In genomic region chr8:123224278-123225266, GRCm38 (mm10) we compare ENCODE assay signal across 8 mouse cellular contexts. TPM values are rescaled to one million over a fixed set of nuclear protein-coding genes. Genes with fewer than 3 reads are reported as not detected.
A peak's percentile ranks its signal among the peaks of the same experiment; 100 is the strongest.
DNase-seq lines count a peak whose midpoint lies in the region; ATAC-seq lines count a peak whose summit lies in the region.

Gene Cdk10 (plus strand): TSS chr8:123224842.

- peak within 1 kb of the TSS; percentile 82 for H3K9ac ChIP-seq in forebrain, embryonic 11.5 days (ENCODE audit: low read length)
- H3K9ac ChIP-seq in heart, embryonic 16.5 days (ENCODE audit: low read length) = peak within 1 kb of the TSS; percentile 97
- H3K9ac ChIP-seq in liver, embryonic 15.5 days = peak within 1 kb of the TSS; percentile 73
- H3K9ac ChIP-seq in neural tube, embryonic 12.5 days = peak within 1 kb of the TSS; percentile 78

- peak within 1 kb of the TSS; percentile 69 for H3K4me3 ChIP-seq in forebrain, embryonic 11.5 days (ENCODE audit: low read depth, low read length)
- peak within 1 kb of the TSS; percentile 88 for H3K4me3 ChIP-seq in heart, embryonic 16.5 days (ENCODE audit: low read length)
- peak within 1 kb of the TSS; percentile 69 for H3K4me3 ChIP-seq in liver, embryonic 15.5 days (replicated peaks)
- H3K4me3 ChIP-seq in neural tube, embryonic 12.5 days = peak within 1 kb of the TSS; percentile 59

- H3K4me1 ChIP-seq in forebrain, embryonic 11.5 days (replicated peaks; ENCODE audit: control insufficient read depth, insufficient read depth, low read length) = peaks cover 9% of the 10 kb centered on the region; the same call in 1 of the 2 replicates
- peaks cover 11% of the 10 kb centered on the region for H3K4me1 ChIP-seq in heart, embryonic 16.5 days (ENCODE audit: control insufficient read depth, insufficient read depth, low read length)
- peaks cover 18% of the 10 kb centered on the region for H3K4me1 ChIP-seq in liver, embryonic 15.5 days (replicated peaks)
- H3K4me1 ChIP-seq in neural tube, embryonic 12.5 days = peaks cover 14% of the 10 kb centered on the region

- WGBS in forebrain, embryonic 11.5 days = 4% methylated on average over 59 of the region's 59 CpGs
- WGBS in heart, embryonic 16.5 days = 3% methylated on average over 59 of the region's 59 CpGs
- 2% methylated on average over 59 of the region's 59 CpGs for WGBS in liver, embryonic 15.5 days (ENCODE audit: insufficient replicate concordance)
- 3% methylated on average over 59 of the region's 59 CpGs for WGBS in neural tube, embryonic 12.5 days

- ATAC-seq in forebrain, embryonic 11.5 days (replicated peaks; ENCODE audit: low FRiP score) = peak; percentile 90
- ATAC-seq in heart, embryonic 16.5 days (replicated peaks; ENCODE audit: extremely low read depth, insufficient read depth, low FRiP score) = peak; percentile 86
- peak; percentile 88 for ATAC-seq in liver, embryonic 15.5 days (ENCODE audit: insufficient read depth)
- peak; percentile 84 for ATAC-seq in neural tube, embryonic 12.5 days (ENCODE audit: low FRiP score, low read depth)

- peak; percentile 83 to 88 for DNase-seq in CD8-positive naive resting alpha-beta T cell, adult 2 months (ENCODE audit: low read depth in 2 of 2, low spot score in 2 of 2)
- DNase-seq in c-Kit-positive CD71-negative TER-119-negative erythroid progenitor cells, embryonic 14.5 days (ENCODE audit: low read depth) = peak; percentile 92
- peak; percentile 94 for DNase-seq in forebrain, embryonic 11.5 days (ENCODE audit: low spot score)
- peak; percentile 95 to 98 for DNase-seq in kidney, postnatal 36 days
- DNase-seq in telencephalon, adult 2 months (ENCODE audit: low read depth, low spot score) = peak; percentile 90

- no peaks in the 10 kb centered on the region for H3K27me3 ChIP-seq in forebrain, embryonic 11.5 days (ENCODE audit: control insufficient read depth, insufficient read depth, low read length)
- H3K27me3 ChIP-seq in heart, embryonic 16.5 days (ENCODE audit: control insufficient read depth, insufficient read depth, low read length) = no peaks in the 10 kb centered on the region
- no peaks in the 10 kb centered on the region for H3K27me3 ChIP-seq in liver, embryonic 15.5 days
- no peaks in the 10 kb centered on the region for H3K27me3 ChIP-seq in neural tube, embryonic 12.5 days (replicated peaks)

- H3K36me3 ChIP-seq in forebrain, embryonic 11.5 days (ENCODE audit: control insufficient read depth, insufficient read depth, low read length) = peaks cover 2% of the 10 kb centered on the region; the same call in 1 of the 2 replicates
- no peaks in the 10 kb centered on the region; the same call in 1 of the 2 replicates for H3K36me3 ChIP-seq in heart, embryonic 16.5 days (ENCODE audit: control insufficient read depth, insufficient read depth)
- 0 out of 2 replicates have a peak, but pooled peaks cover 8% of the 10 kb centered on the region for H3K36me3 ChIP-seq in liver, embryonic 15.5 days (replicated peaks)
- H3K36me3 ChIP-seq in neural tube, embryonic 12.5 days = peaks cover 29% of the 10 kb centered on the region

- peak within 1 kb of the TSS; percentile 77 for H3K4me2 ChIP-seq in forebrain, embryonic 11.5 days (ENCODE audit: low read depth, low read length, severe bottlenecking)
- H3K4me2 ChIP-seq in heart, embryonic 16.5 days (ENCODE audit: low read depth, low read length) = peak within 1 kb of the TSS; percentile 98
- H3K4me2 ChIP-seq in liver, embryonic 15.5 days = peak within 1 kb of the TSS; percentile 93
- peak within 1 kb of the TSS; percentile 96 for H3K4me2 ChIP-seq in neural tube, embryonic 12.5 days (replicated peaks)

- no peaks in the 10 kb centered on the region for H3K9me3 ChIP-seq in forebrain, embryonic 11.5 days (ENCODE audit: control insufficient read depth, low read length)
- no peaks in the 10 kb centered on the region for H3K9me3 ChIP-seq in heart, embryonic 16.5 days (replicated peaks; ENCODE audit: control insufficient read depth, low read length)
- H3K9me3 ChIP-seq in liver, embryonic 15.5 days (replicated peaks) = no peaks in the 10 kb centered on the region
- H3K9me3 ChIP-seq in neural tube, embryonic 12.5 days = no peaks in the 10 kb centered on the region

- H3K27ac ChIP-seq in forebrain, embryonic 11.5 days (ENCODE audit: low read depth, low read length) = peak within 1 kb of the TSS; percentile 47; the same call in 1 of the 2 replicates
- H3K27ac ChIP-seq in heart, embryonic 16.5 days (ENCODE audit: low read length) = peak within 1 kb of the TSS; percentile 85
- H3K27ac ChIP-seq in liver, embryonic 15.5 days (replicated peaks) = peak within 1 kb of the TSS; percentile 84
- peak within 1 kb of the TSS; percentile 59; the same call in 1 of the 2 replicates for H3K27ac ChIP-seq in neural tube, embryonic 12.5 days

RNA-seq across cellular contexts. Expression of gene Cdk10, which starts in this region (rescaled TPM):
- polyA plus RNA-seq in forebrain, embryonic 11.5 days (2014; fragmentation: Nextera tagmentation; extraction: Ambion mirVana) = 36.0 and 36.6 TPM in 2 replicates
- 19.1 and 19.5 TPM in 2 replicates for polyA plus RNA-seq in heart, embryonic 16.5 days (2015; fragmentation: Nextera tagmentation; extraction: Ambion mirVana)
- 8.9 and 9.0 TPM in 2 replicates for polyA plus RNA-seq in liver, embryonic 15.5 days (2015; fragmentation: Nextera tagmentation; extraction: Ambion mirVana)
- 35.6 and 36.1 TPM in 2 replicates for polyA plus RNA-seq in neural tube, embryonic 12.5 days (2016; fragmentation: Nextera tagmentation; extraction: Ambion mirVana)

Comparison
In these comparisons a context has a peak if more than half of its experiments do, and no peak if none do; other contexts are left out.
1. Peak in every context shown above with its lines: DNase-seq, ATAC-seq, H3K4me3 ChIP-seq and H3K27ac ChIP-seq.